In genomic region chr10:75921026-75921725, GRCm38 (mm10) we compare ENCODE assay signal across 7 mouse cellular contexts. TPM values are rescaled to one million over a fixed set of nuclear protein-coding genes. Genes with fewer than 3 reads are reported as not detected.
DNase-seq lines count a peak whose midpoint lies in the region; ATAC-seq and TF ChIP-seq lines count a peak whose summit lies in the region.

TSS of gene Smarcb1 (minus strand) at chr10:75921617.

- TF ChIP-seq POLR2A in small intestine, adult 2 months (IDR thresholded peaks at IDR 0.05; ENCODE audit: low read depth, low read length), result peak; percentile 52; the same call in 1 of the 2 replicates

- no peaks in the 10 kb centered on the region for H3K9me3 ChIP-seq in intestine, postnatal 0 days (ENCODE audit: control insufficient read depth)
- no peaks in the 10 kb centered on the region for H3K9me3 ChIP-seq in midbrain, embryonic 12.5 days

- 0 out of 2 replicates have a peak, but pooled peaks cover 3% of the 10 kb centered on the region for H3K4me1 ChIP-seq in intestine, postnatal 0 days (replicated peaks; ENCODE audit: control insufficient read depth, insufficient read depth, low read length)
- peaks cover 37% of the 10 kb centered on the region for H3K4me1 ChIP-seq in midbrain, embryonic 12.5 days
- peaks cover 6% of the 10 kb centered on the region; the same call in 1 of the 2 replicates for H3K4me1 ChIP-seq in small intestine, adult 2 months (ENCODE audit: control insufficient read depth, insufficient read depth, insufficient read length, low read length)

- H3K9ac ChIP-seq in intestine, postnatal 0 days (ENCODE audit: low read depth, low read length), result peak within 1 kb of the TSS; percentile 86
- peak within 1 kb of the TSS; percentile 95 for H3K9ac ChIP-seq in midbrain, embryonic 12.5 days (replicated peaks)

- peak within 1 kb of the TSS; percentile 82 for H3K4me2 ChIP-seq in intestine, postnatal 0 days (replicated peaks; ENCODE audit: low read depth)
- peak within 1 kb of the TSS; percentile 78 for H3K4me2 ChIP-seq in midbrain, embryonic 12.5 days (replicated peaks)

- peak; percentile 92 for DNase-seq in adrenal gland, adult 8-10 months
- peak; percentile 91 for DNase-seq in embryo, embryonic 9.5 days (ENCODE audit: extremely low spot score)
- peak; percentile 89 to 96 for DNase-seq in gastrocnemius, postnatal 4 days (ENCODE audit: low spot score in 2 of 2)
- peak; percentile 96 for DNase-seq in left cerebral cortex, postnatal 4 days

- intact Hi-C loops in left cerebral cortex, postnatal 4 days (cut with DNase I), result no loop called here

- H3K27me3 ChIP-seq in intestine, postnatal 0 days (replicated peaks; ENCODE audit: control insufficient read depth, insufficient read depth, low read length), result no peaks in the 10 kb centered on the region
- H3K27me3 ChIP-seq in midbrain, embryonic 12.5 days, result no peaks in the 10 kb centered on the region
- no peaks in the 10 kb centered on the region for H3K27me3 ChIP-seq in small intestine, adult 2 months (ENCODE audit: control insufficient read depth, insufficient read depth, low read length)

- H3K27ac ChIP-seq in intestine, postnatal 0 days (ENCODE audit: low read depth, low read length), result peak within 1 kb of the TSS; percentile 88
- H3K27ac ChIP-seq in midbrain, embryonic 12.5 days (replicated peaks), result peak within 1 kb of the TSS; percentile 97
- H3K27ac ChIP-seq in small intestine, adult 2 months (ENCODE audit: insufficient read depth, low read depth, low read length), result peak within 1 kb of the TSS; percentile 77

- peaks cover 27% of the 10 kb centered on the region for H3K36me3 ChIP-seq in intestine, postnatal 0 days (ENCODE audit: control insufficient read depth, insufficient read depth)
- H3K36me3 ChIP-seq in midbrain, embryonic 12.5 days, result peaks cover 25% of the 10 kb centered on the region
- peaks cover 5% of the 10 kb centered on the region for H3K36me3 ChIP-seq in small intestine, adult 2 months (ENCODE audit: control insufficient read depth, insufficient read depth, low read length)

- no peak for TF ChIP-seq CTCF in intestine, postnatal 0 days (IDR thresholded peaks at IDR 0.05; ENCODE audit: low read depth)
- no peak for TF ChIP-seq CTCF in small intestine, adult 2 months (IDR thresholded peaks at IDR 0.05; ENCODE audit: extremely low read depth, insufficient read length, insufficient replicate concordance, low read depth, low read length)

- WGBS in intestine, postnatal 0 days, result under 1% methylated on average over 76 of the region's 76 CpGs
- WGBS in midbrain, embryonic 12.5 days, result under 1% methylated on average over 76 of the region's 76 CpGs
- under 1% methylated on average over 76 of the region's 76 CpGs for WGBS in small intestine, adult 2 months

- peak within 1 kb of the TSS; percentile 100 for H3K4me3 ChIP-seq in intestine, postnatal 0 days (ENCODE audit: low read depth, low read length)
- peak within 1 kb of the TSS; percentile 87 for H3K4me3 ChIP-seq in midbrain, embryonic 12.5 days
- peak within 1 kb of the TSS; percentile 84 for H3K4me3 ChIP-seq in small intestine, adult 2 months (ENCODE audit: low read depth, low read length)

- peak; percentile 90 for ATAC-seq in intestine, postnatal 0 days
- ATAC-seq in midbrain, embryonic 12.5 days (ENCODE audit: low FRiP score, low read depth), result peak; percentile 88

RNA-seq across cellular contexts. Expression of gene Smarcb1, which starts in this region (rescaled TPM):
- total RNA-seq in adrenal gland, adult 8-10 months (2022), result 100 to 1,000 TPM in 1 of 4 experiments, 10 to 100 TPM in 3; 73.2 to 105 (median 85.1) TPM
- total RNA-seq in gastrocnemius, postnatal 4 days (2021), result 10 to 100 TPM; 55.0 to 60.2 TPM
- polyA plus RNA-seq in intestine, postnatal 0 days (2015; fragmentation: Nextera tagmentation; extraction: Ambion mirVana), result 54.9 and 58.1 TPM in 2 replicates
- total RNA-seq in left cerebral cortex, postnatal 4 days (2021), result 100 to 1,000 TPM; 138 to 139 TPM
- 294 and 315 TPM in 2 replicates for polyA plus RNA-seq in midbrain, embryonic 12.5 days (2016; fragmentation: Nextera tagmentation; extraction: Ambion mirVana)
- polyA plus RNA-seq in small intestine, adult 2 months (2012; rRNA removed), result 19.9 and 34.1 TPM in 2 replicates

Comparison
In these comparisons a context has a peak if more than half of its experiments do, and no peak if none do; other contexts are left out.
1. Peak in every context shown above with its lines: DNase-seq, ATAC-seq, H3K4me3 ChIP-seq and H3K27ac ChIP-seq.